In genomic region chr1:181466601-181467320, GRCm38 (mm10) we compare ENCODE assay signal across 11 mouse cellular contexts. TPM values are rescaled to one million over a fixed set of nuclear protein-coding genes. Genes with fewer than 3 reads are reported as not detected.
DNase-seq lines count a peak whose midpoint lies in the region; ATAC-seq lines count a peak whose summit lies in the region.
"Had no signal": no experiment of that assay in that cellular context is flagged by ENCODE, and none has a peak within 500 bp of the region (broad histone marks: within the 10 kb centered on the region; RNA-seq: fewer than 3 reads in every experiment).

No protein-coding gene starts in this region.

- H3K9me3 ChIP-seq in lung, embryonic 15.5 days, result no peaks in the 10 kb centered on the region

- no peaks in the 10 kb centered on the region for H3K36me3 ChIP-seq in lung, embryonic 15.5 days

- no peak overlapping the region for H3K27ac ChIP-seq in lung, embryonic 15.5 days

- WGBS in lung, embryonic 15.5 days, result 52% methylated on average over 17 of the region's 17 CpGs

- H3K9ac ChIP-seq in lung, embryonic 15.5 days, result no peak overlapping the region

- no peak for DNase-seq in lung, postnatal 14 days
- peak; percentile 70 to 77 for DNase-seq in frontal cortex, postnatal 36 days (ENCODE audit: low spot score in 2 of 2)
- DNase-seq in layer of hippocampus, adult 8-10 months (ENCODE audit: low spot score in 2 of 2), result peak; percentile 47 to 66
- peak; percentile 58 for DNase-seq in right cerebral cortex, postnatal 14 days
- DNase-seq in kidney, postnatal 10 days, result no peak
- no peak for DNase-seq in thymus, postnatal 4 days
- no peak for DNase-seq in MN1 (ENCODE audit: low spot score)
- DNase-seq: embryo, embryonic 11 days had no signal

- peak overlapping the region; percentile 3; the same call in 1 of the 2 replicates for H3K4me2 ChIP-seq in lung, embryonic 15.5 days

- no peaks in the 10 kb centered on the region for H3K27me3 ChIP-seq in lung, embryonic 15.5 days

- H3K4me1 ChIP-seq in lung, embryonic 15.5 days, result peaks cover 9% of the 10 kb centered on the region; the same call in 1 of the 2 replicates

- peak; percentile 46; the same call in 1 of the 2 replicates for ATAC-seq in lung, embryonic 15.5 days (ENCODE audit: borderline replicate concordance, extremely low read depth, low FRiP score, low TSS enrichment)

- H3K4me3 ChIP-seq in lung, embryonic 15.5 days, result no peak overlapping the region

RNA-seq across cellular contexts. Expression of gene Ccdc121, which starts 44.5 kb away (rescaled TPM):
- polyA plus RNA-seq in lung, embryonic 15.5 days (2015; fragmentation: Nextera tagmentation; extraction: Ambion mirVana), result 0.31 and 0.44 TPM in 2 replicates
- 1 to 10 TPM in 1 of 4 experiments, under 1 TPM in 3; 0.29 to 1.3 (median 0.48) TPM for total RNA-seq in layer of hippocampus, adult 8-10 months (2022)
- total RNA-seq: neutrophil, adult 5-6 weeks had no signal
- polyA plus RNA-seq: large intestine, adult 2 months had no signal

Comparison
In these comparisons a context has a peak if more than half of its experiments do, and no peak if none do; other contexts are left out.
1. DNase-seq: peak in frontal cortex, postnatal 36 days (2 of 2), layer of hippocampus, adult 8-10 months (2 of 2) and right cerebral cortex, postnatal 14 days (single experiment); none in lung, postnatal 14 days (single experiment), kidney, postnatal 10 days (single experiment), thymus, postnatal 4 days (single experiment) and MN1 (single experiment).